Mouse (Mus musculus): ENCODE measurements at regions not wholly inside any gene's neighbourhood (a gene's known extent, or its start where the extent isn't known, plus 50 kb on each side); places are given as distances from the start of the nearest gene placed in this dataset.

GRCm38 (mm10) chr1:76629861-76630260, 885.0 kb downstream of the Epha4 start:
- no peaks in the 10 kb centered on the region for H3K9me3 ChIP-seq
- no peaks in the 10 kb centered on the region for H3K4me1 ChIP-seq (replicated peaks)
- H3K27me3 ChIP-seq (ENCODE audit: insufficient read depth, poor library complexity, severe bottlenecking) = no peaks in the 10 kb centered on the region
- no peak for DNase-seq (ENCODE audit: low spot score)
- H3K4me3 ChIP-seq = no peak overlapping the region
- H3K36me3 ChIP-seq = no peaks in the 10 kb centered on the region
- no peak overlapping the region for H3K27ac ChIP-seq

GRCm38 (mm10) chr1:76634071-76634470, 880.8 kb downstream of the Epha4 start:
- Histone ChIP-seq H3K4me3 (no peak overlapping the region), H3K27me3 (ENCODE audit: insufficient read depth, poor library complexity, severe bottlenecking) (no peaks in the 10 kb centered on the region), H3K36me3 (no peaks in the 10 kb centered on the region), H3K9me3 (no peaks in the 10 kb centered on the region), H3K4me1 (replicated peaks) (peaks cover 13% of the 10 kb centered on the region; the same call in 1 of the 2 replicates), H3K27ac (no peak overlapping the region)
- no peak for DNase-seq (ENCODE audit: low spot score)
- 87% methylated on average over 1 of the region's 1 CpGs for WGBS

GRCm38 (mm10) chr1:76637268-76638009, 877.4 kb downstream of the Epha4 start:
- H3K27me3 ChIP-seq (ENCODE audit: insufficient read depth, poor library complexity, severe bottlenecking) = no peaks in the 10 kb centered on the region
- WGBS = 55% methylated on average over 19 of the region's 19 CpGs

GRCm38 (mm10) chr1:76638010-76638400, 876.9 kb downstream of the Epha4 start:
- H3K27ac ChIP-seq = no peak overlapping the region
- DNase-seq (ENCODE audit: low spot score) = no peak
- 86% methylated on average over 5 of the region's 5 CpGs for WGBS

More at GRCm38 (mm10) chr1:76637268-76638009, 877.4 kb downstream of the Epha4 start:
- no peaks in the 10 kb centered on the region for H3K9me3 ChIP-seq
- H3K4me1 ChIP-seq (replicated peaks) = peaks cover 13% of the 10 kb centered on the region; the same call in 1 of the 2 replicates
- DNase-seq (ENCODE audit: low spot score) = peak; percentile 8
- peak overlapping the region; percentile 35; the same call in 1 of the 2 replicates for H3K4me3 ChIP-seq
- H3K27ac ChIP-seq = peak overlapping the region; percentile 51
- no peaks in the 10 kb centered on the region for H3K36me3 ChIP-seq

GRCm38 (mm10) chr1:76641181-76641711, 873.6 kb downstream of the Epha4 start:
- Histone ChIP-seq H3K27me3 (ENCODE audit: insufficient read depth, poor library complexity, severe bottlenecking) (no peaks in the 10 kb centered on the region), H3K4me3 (no peak overlapping the region), H3K9me3 (no peaks in the 10 kb centered on the region), H3K27ac (no peak overlapping the region), H3K36me3 (no peaks in the 10 kb centered on the region), H3K4me1 (replicated peaks) (peaks cover 13% of the 10 kb centered on the region; the same call in 1 of the 2 replicates)
- WGBS = 89% methylated on average over 3 of the region's 3 CpGs
- no peak for DNase-seq (ENCODE audit: low spot score)

More at GRCm38 (mm10) chr1:76638010-76638400, 876.9 kb downstream of the Epha4 start:
- H3K9me3 ChIP-seq = no peaks in the 10 kb centered on the region
- no peak overlapping the region for H3K4me3 ChIP-seq
- peaks cover 13% of the 10 kb centered on the region; the same call in 1 of the 2 replicates for H3K4me1 ChIP-seq (replicated peaks)
- H3K27me3 ChIP-seq (ENCODE audit: insufficient read depth, poor library complexity, severe bottlenecking) = no peaks in the 10 kb centered on the region
- no peaks in the 10 kb centered on the region for H3K36me3 ChIP-seq

- WGBS = 90% methylated on average over 6 of the region's 6 CpGs
- Histone ChIP-seq H3K4me1 (replicated peaks) (peaks cover 2% of the 10 kb centered on the region; the same call in 1 of the 2 replicates), H3K4me3 (no peak overlapping the region), H3K27me3 (ENCODE audit: insufficient read depth, poor library complexity, severe bottlenecking) (no peaks in the 10 kb centered on the region), H3K27ac (no peak overlapping the region), H3K9me3 (no peaks in the 10 kb centered on the region), H3K36me3 (no peaks in the 10 kb centered on the region)
- DNase-seq (ENCODE audit: low spot score) = no peak
Measured at GRCm38 (mm10) chr1:76642703-76643102, 872.2 kb downstream of the Epha4 start.

GRCm38 (mm10) chr1:76644895-76645294, 870.0 kb downstream of the Epha4 start:
- Histone ChIP-seq H3K36me3 (no peaks in the 10 kb centered on the region), H3K27ac (no peak overlapping the region), H3K4me1 (replicated peaks) (no peaks in the 10 kb centered on the region), H3K9me3 (no peaks in the 10 kb centered on the region), H3K27me3 (ENCODE audit: insufficient read depth, poor library complexity, severe bottlenecking) (no peaks in the 10 kb centered on the region), H3K4me3 (no peak overlapping the region)
- WGBS = 75% methylated on average over 3 of the region's 3 CpGs
- no peak for DNase-seq (ENCODE audit: low spot score)

- Histone ChIP-seq H3K4me1 (replicated peaks) (no peaks in the 10 kb centered on the region), H3K27me3 (ENCODE audit: insufficient read depth, poor library complexity, severe bottlenecking) (no peaks in the 10 kb centered on the region), H3K9me3 (no peaks in the 10 kb centered on the region), H3K36me3 (no peaks in the 10 kb centered on the region), H3K4me3 (no peak overlapping the region), H3K27ac (no peak overlapping the region)
- DNase-seq (ENCODE audit: low spot score) = no peak
- WGBS = 56% methylated on average over 1 of the region's 1 CpGs
Measured at GRCm38 (mm10) chr1:76654826-76655225, 860.1 kb downstream of the Epha4 start.

GRCm38 (mm10) chr1:76658228-76658627, 856.7 kb downstream of the Epha4 start:
- Histone ChIP-seq H3K36me3 (no peaks in the 10 kb centered on the region), H3K4me1 (replicated peaks) (no peaks in the 10 kb centered on the region), H3K4me3 (no peak overlapping the region), H3K9me3 (no peaks in the 10 kb centered on the region), H3K27ac (no peak overlapping the region), H3K27me3 (ENCODE audit: insufficient read depth, poor library complexity, severe bottlenecking) (no peaks in the 10 kb centered on the region)
- no peak for DNase-seq (ENCODE audit: low spot score)
- 89% methylated on average over 4 of the region's 4 CpGs for WGBS

GRCm38 (mm10) chr1:76660146-76660545, 854.7 kb downstream of the Epha4 start:
- Histone ChIP-seq H3K4me1 (replicated peaks) (no peaks in the 10 kb centered on the region), H3K27me3 (ENCODE audit: insufficient read depth, poor library complexity, severe bottlenecking) (no peaks in the 10 kb centered on the region), H3K36me3 (no peaks in the 10 kb centered on the region), H3K27ac (no peak overlapping the region), H3K9me3 (no peaks in the 10 kb centered on the region), H3K4me3 (no peak overlapping the region)
- WGBS = 87% methylated on average over 3 of the region's 3 CpGs
- no peak for DNase-seq (ENCODE audit: low spot score)

- Histone ChIP-seq H3K27me3 (ENCODE audit: insufficient read depth, poor library complexity, severe bottlenecking) (no peaks in the 10 kb centered on the region), H3K4me1 (replicated peaks) (no peaks in the 10 kb centered on the region), H3K27ac (no peak overlapping the region), H3K4me3 (no peak overlapping the region), H3K36me3 (no peaks in the 10 kb centered on the region), H3K9me3 (no peaks in the 10 kb centered on the region)
- 90% methylated on average over 4 of the region's 4 CpGs for WGBS
- DNase-seq (ENCODE audit: low spot score) = no peak
Measured at GRCm38 (mm10) chr1:76664381-76664780, 850.5 kb downstream of the Epha4 start.

- H3K27me3 ChIP-seq (ENCODE audit: insufficient read depth, poor library complexity, severe bottlenecking) = no peaks in the 10 kb centered on the region
- H3K36me3 ChIP-seq = no peaks in the 10 kb centered on the region
- no peak overlapping the region for H3K27ac ChIP-seq
- DNase-seq (ENCODE audit: low spot score) = no peak
- H3K4me1 ChIP-seq (replicated peaks) = no peaks in the 10 kb centered on the region
- no peak overlapping the region for H3K4me3 ChIP-seq
- H3K9me3 ChIP-seq = peaks cover 3% of the 10 kb centered on the region; the same call in 1 of the 2 replicates
- WGBS = 81% methylated on average over 6 of the region's 6 CpGs
Measured at GRCm38 (mm10) chr1:76676836-76677235, 838.1 kb downstream of the Epha4 start.

- 73% methylated on average over 2 of the region's 2 CpGs for WGBS
- no peak overlapping the region for H3K4me3 ChIP-seq
- no peaks in the 10 kb centered on the region for H3K27me3 ChIP-seq (ENCODE audit: insufficient read depth, poor library complexity, severe bottlenecking)
- DNase-seq (ENCODE audit: low spot score) = no peak
- no peaks in the 10 kb centered on the region for H3K4me1 ChIP-seq (replicated peaks)
- H3K27ac ChIP-seq = no peak overlapping the region
- no peaks in the 10 kb centered on the region for H3K36me3 ChIP-seq
- no peaks in the 10 kb centered on the region for H3K9me3 ChIP-seq
Measured at GRCm38 (mm10) chr1:76705556-76705955, 809.3 kb downstream of the Epha4 start.
